Mouse (Mus musculus) midbrain, embryonic 14.5 days (tissue): Measurements from ENCODE around the gene Ccdc189. TPM values are rescaled to one million over a fixed set of nuclear protein-coding genes. Genes with fewer than 3 reads are reported as not detected.

Source experiments
- ATAC-seq: fragments of 200-750 bp; cut with Nextera tagmentation; 2 replicates; pipeline ENCODE4 v1.8.0; 2017; ENCODE audit warnings: moderate number of reproducible peaks, moderate library complexity; ENCODE audit not compliant: low FRiP score, low TSS enrichment
- DNase-seq: peaks from one replicate; pipeline ENCODE4 v3.0.0-alpha.2; 2015
- H3K27ac ChIP-seq: fragments of 300-500 bp; sonication (generic); replicated peaks from 2 replicates; pipeline ENCODE4 v1.5.1; 2014; ENCODE audit warnings: mild to moderate bottlenecking, low read depth, low read length, moderate library complexity
- H3K27me3 ChIP-seq: fragments of 300-500 bp; sonication (generic); 2 replicates; pipeline ENCODE4 v1.6.1; 2014; ENCODE audit warnings: low read length, control low read depth, mixed read lengths; ENCODE audit not compliant: control insufficient read depth, insufficient read depth
- H3K36me3 ChIP-seq: fragments of 300-500 bp; sonication (generic); 2 replicates; pipeline ENCODE4 v1.6.1; 2014; ENCODE audit warnings: low read length, control low read depth; ENCODE audit not compliant: control insufficient read depth, insufficient read depth
- H3K4me1 ChIP-seq: fragments of 300-500 bp; sonication (generic); 2 replicates; pipeline ENCODE4 v1.6.1; 2014; ENCODE audit warnings: mild to moderate bottlenecking, antibody characterized with exemption, low read length, control low read depth; ENCODE audit not compliant: control insufficient read depth, insufficient read depth
- H3K4me2 ChIP-seq: fragments of 300-500 bp; sonication (generic); 2 replicates; pipeline ENCODE4 v1.6.1; 2014; ENCODE audit warnings: mild to moderate bottlenecking, low read length, moderate library complexity
- H3K4me3 ChIP-seq: fragments of 300-500 bp; sonication (generic); replicated peaks from 2 replicates; pipeline ENCODE4 v1.5.1; 2014; ENCODE audit warnings: low read depth, low read length
- H3K9ac ChIP-seq: fragments of 300-500 bp; sonication (generic); replicated peaks from 2 replicates; pipeline ENCODE4 v1.6.1; 2014; ENCODE audit warnings: mild to moderate bottlenecking, low read length, moderate library complexity
- H3K9me3 ChIP-seq: fragments of 300-500 bp; sonication (generic); 2 replicates; pipeline ENCODE4 v1.6.1; 2016; ENCODE audit warnings: low read length, control low read depth, mixed read lengths; ENCODE audit not compliant: control insufficient read depth
- WGBS: fragments of 180-500 bp; shearing (Covaris S2); extraction: QIAGEN DNeasy Blood & Tissue Kit; methylation state at CpG from one replicate; pipeline ENCODE4 v1.1.7; 2014; 5-methylcytosine and 5-hydroxymethylcytosine counted together
- polyA plus RNA-seq: library from polyadenylated mRNA; unstranded; fragments of >200 nt; fragmentation: Nextera tagmentation; extraction: Ambion mirVana; gene quantifications from 2 replicates; pipeline ENCODE4 v1.2.1, GENCODE M21; 2014

The Ccdc189 gene
- polyA plus RNA-seq, 1 experiment from 2014 or later = 12.8 TPM

- no peak overlapping the region for H3K27ac ChIP-seq
- ATAC-seq = no peak
- H3K4me3 ChIP-seq = no peak overlapping the region
- WGBS = 93% methylated on average over 10 of the region's 10 CpGs
- no peak for DNase-seq
- H3K9me3 ChIP-seq = no peaks in the 10 kb centered on the region
- no peak overlapping the region for H3K4me2 ChIP-seq
- no peaks in the 10 kb centered on the region for H3K27me3 ChIP-seq
- H3K4me1 ChIP-seq = no peaks in the 10 kb centered on the region
- H3K36me3 ChIP-seq = peaks cover 90% of the 10 kb centered on the region
- H3K9ac ChIP-seq = no peak overlapping the region
Observed at GRCm38 (mm10) chr7:127604256-127604655, 15.9 kb upstream of the Ccdc189 start.

- H3K4me1 ChIP-seq = no peaks in the 10 kb centered on the region
- peaks cover 90% of the 10 kb centered on the region for H3K36me3 ChIP-seq
- WGBS = 90% methylated on average over 2 of the region's 2 CpGs
- no peaks in the 10 kb centered on the region for H3K9me3 ChIP-seq
- H3K4me3 ChIP-seq = no peak overlapping the region
- no peak overlapping the region for H3K27ac ChIP-seq
- no peak overlapping the region for H3K9ac ChIP-seq
- no peaks in the 10 kb centered on the region for H3K27me3 ChIP-seq
- DNase-seq (no peak), ATAC-seq (no peak)
- H3K4me2 ChIP-seq = no peak overlapping the region
Observed at GRCm38 (mm10) chr7:127602903-127603302, 14.5 kb upstream of the Ccdc189 start.

- WGBS = 89% methylated on average over 4 of the region's 4 CpGs
- Histone ChIP-seq H3K36me3 (peaks cover 90% of the 10 kb centered on the region), H3K27me3 (no peaks in the 10 kb centered on the region), H3K4me1 (no peaks in the 10 kb centered on the region), H3K9ac (no peak overlapping the region), H3K9me3 (no peaks in the 10 kb centered on the region), H3K4me2 (no peak overlapping the region), H3K27ac (no peak overlapping the region), H3K4me3 (no peak overlapping the region)
- no peak for DNase-seq
- no peak for ATAC-seq
Observed at GRCm38 (mm10) chr7:127601735-127602134, 13.3 kb upstream of the Ccdc189 start.

GRCm38 (mm10) chr7:127600612-127601011 is 12.2 kb upstream of the Ccdc189 start:
- no peak for ATAC-seq
- 94% methylated on average over 7 of the region's 7 CpGs for WGBS
- no peak overlapping the region for H3K4me2 ChIP-seq

GRCm38 (mm10) chr7:127596747-127597146 is 8.4 kb upstream of the Ccdc189 start:
- Histone ChIP-seq H3K27me3 (no peaks in the 10 kb centered on the region), H3K4me1 (no peaks in the 10 kb centered on the region), H3K9ac (no peak overlapping the region), H3K4me2 (no peak overlapping the region), H3K4me3 (no peak overlapping the region), H3K27ac (no peak overlapping the region), H3K9me3 (no peaks in the 10 kb centered on the region), H3K36me3 (peaks cover 100% of the 10 kb centered on the region)
- DNase-seq = no peak
- ATAC-seq = no peak
- WGBS = 94% methylated on average over 17 of the region's 17 CpGs

More at GRCm38 (mm10) chr7:127600612-127601011, 12.2 kb upstream of the Ccdc189 start:
- Histone ChIP-seq H3K27me3 (no peaks in the 10 kb centered on the region), H3K4me1 (no peaks in the 10 kb centered on the region), H3K36me3 (peaks cover 95% of the 10 kb centered on the region), H3K9me3 (no peaks in the 10 kb centered on the region), H3K9ac (no peak overlapping the region), H3K27ac (no peak overlapping the region), H3K4me3 (no peak overlapping the region)
- no peak for DNase-seq

- ATAC-seq = no peak
- DNase-seq = no peak
- 92% methylated on average over 14 of the region's 14 CpGs for WGBS
Observed at GRCm38 (mm10) chr7:127592575-127592974, 4.2 kb upstream of the Ccdc189 start.

GRCm38 (mm10) chr7:127591108-127591507 is 2.7 kb upstream of the Ccdc189 start:
- Histone ChIP-seq H3K27ac (no peak overlapping the region), H3K4me3 (no peak overlapping the region), H3K27me3 (no peaks in the 10 kb centered on the region), H3K36me3 (peaks cover 66% of the 10 kb centered on the region), H3K9me3 (no peaks in the 10 kb centered on the region), H3K4me2 (no peak overlapping the region), H3K9ac (no peak overlapping the region), H3K4me1 (peaks cover 14% of the 10 kb centered on the region; the same call in 1 of the 2 replicates)
- WGBS = 95% methylated on average over 10 of the region's 10 CpGs
- ATAC-seq = no peak
- no peak for DNase-seq

More at GRCm38 (mm10) chr7:127592575-127592974, 4.2 kb upstream of the Ccdc189 start:
- no peak overlapping the region for H3K4me3 ChIP-seq
- H3K36me3 ChIP-seq = peaks cover 81% of the 10 kb centered on the region
- no peak overlapping the region for H3K27ac ChIP-seq
- peaks cover 10% of the 10 kb centered on the region; the same call in 1 of the 2 replicates for H3K4me1 ChIP-seq
- no peak overlapping the region for H3K9ac ChIP-seq
- H3K9me3 ChIP-seq = no peaks in the 10 kb centered on the region
- no peaks in the 10 kb centered on the region for H3K27me3 ChIP-seq
- no peak overlapping the region for H3K4me2 ChIP-seq

- DNase-seq (no peak), ATAC-seq (no peak)
- Histone ChIP-seq H3K36me3 (peaks cover 58% of the 10 kb centered on the region), H3K4me2 (peak overlapping the region; percentile 89), H3K9me3 (no peaks in the 10 kb centered on the region), H3K9ac (no peak overlapping the region), H3K27me3 (no peaks in the 10 kb centered on the region), H3K4me3 (peak overlapping the region; percentile 89), H3K4me1 (peaks cover 14% of the 10 kb centered on the region; the same call in 1 of the 2 replicates), H3K27ac (no peak overlapping the region)
- 92% methylated on average over 9 of the region's 9 CpGs for WGBS
Observed at GRCm38 (mm10) chr7:127589637-127590036, 1.2 kb upstream of the Ccdc189 start.

- WGBS = 6% methylated on average over 29 of the region's 29 CpGs
- DNase-seq = no peak
Observed at GRCm38 (mm10) chr7:127588901-127589300, 506 bp upstream of the Ccdc189 start.

More at GRCm38 (mm10) chr7:127588901-127589300, 506 bp upstream of the Ccdc189 start:
- H3K4me1 ChIP-seq = peaks cover 14% of the 10 kb centered on the region; the same call in 1 of the 2 replicates
- peak overlapping the region; percentile 68 for H3K27ac ChIP-seq
- H3K4me2 ChIP-seq = peak overlapping the region; percentile 89
- peaks cover 57% of the 10 kb centered on the region for H3K36me3 ChIP-seq
- peak overlapping the region; percentile 74 for H3K9ac ChIP-seq
- H3K9me3 ChIP-seq = no peaks in the 10 kb centered on the region
- peak overlapping the region; percentile 89 for H3K4me3 ChIP-seq
- ATAC-seq = no peak
- no peaks in the 10 kb centered on the region for H3K27me3 ChIP-seq
